Mouse (Mus musculus): ENCODE measurements around the gene Mdh1.

- TF ChIP-seq POLR2AphosphoS5 (IDR thresholded peaks at IDR 0.05; ENCODE audit: borderline replicate concordance, low read depth, low read length) (no peak), POLR2A (IDR thresholded peaks at IDR 0.05; ENCODE audit: control insufficient read depth in 1 of 2, insufficient read depth in 1 of 2, low read depth in 1 of 2, low read length in 2 of 2, poor library complexity in 1 of 2) (no peak), ZC3H11A (IDR thresholded peaks at IDR 0.05; ENCODE audit: low read depth, low read length) (no peak), CHD2 (IDR thresholded peaks at IDR 0.05; ENCODE audit: low read length) (no peak), TAL1 (IDR thresholded peaks at IDR 0.05; ENCODE audit: low read length) (no peak), ETS1 (IDR thresholded peaks at IDR 0.05; ENCODE audit: low read depth, low read length) (no peak), MAFK (IDR thresholded peaks at IDR 0.05; ENCODE audit: borderline replicate concordance, low read depth, low read length) (no peak), CTCF (IDR thresholded peaks at IDR 0.05 in 2 of 3, conservative IDR thresholded peaks at IDR 0.05 in 1 of 3; ENCODE audit: control insufficient read depth in 1 of 3, insufficient read depth in 1 of 3, low read depth in 2 of 3, low read length in 3 of 3, poor library complexity in 1 of 3, severe bottlenecking in 1 of 3) (no peak), ZNF384 (IDR thresholded peaks at IDR 0.05; ENCODE audit: low read depth, low read length) (no peak), MAZ (IDR thresholded peaks at IDR 0.05; ENCODE audit: low read depth, low read length) (no peak), TCF12 (IDR thresholded peaks at IDR 0.05; ENCODE audit: low read depth, low read length) (no peak)
Observed at GRCm38 (mm10) chr11:21546671-21547070, 25.5 kb downstream of the Mdh1 start.

Data from MEL (cell line).